Mouse (Mus musculus) inflammation-experienced regulatory T-cells, adult 16 weeks (primary cell): ENCODE measurements around the gene Tshz2. TPM values are rescaled to one million over a fixed set of nuclear protein-coding genes. Genes with fewer than 3 reads are reported as not detected.

Experiments used
- polyA plus RNA-seq: library from polyadenylated mRNA; unstranded; fragments of 100-300 nt; shearing (Covaris generic); gene quantifications from one replicate; pipeline ENCODE4 v1.2.1, GENCODE M21; 2017

Gene Tshz2
- polyA plus RNA-seq = 2.0 TPM

GRCm38 (mm10) chr2:169632338-169633151 lies at the start of gene Tshz2:
TSS of gene Tshz2 (plus strand) at chr2:169633013.

GRCm38 (mm10) chr2:169587645-169588044 lies 45.2 kb upstream of the Tshz2 start, which contains the start of gene Gm11011:
TSS of gene Gm11011 (minus strand) at chr2:169587745.

Other genes starting within 250 kb of the Tshz2 start
- not detected for gene Gm11011, start 45.3 kb upstream of the Tshz2 start, polyA plus RNA-seq